Mouse (Mus musculus): ENCODE measurements at regions not wholly inside any gene's neighbourhood (a gene's known extent, or its start where the extent isn't known, plus 50 kb on each side); places are given as distances from the start of the nearest gene placed in this dataset.

DNA sequence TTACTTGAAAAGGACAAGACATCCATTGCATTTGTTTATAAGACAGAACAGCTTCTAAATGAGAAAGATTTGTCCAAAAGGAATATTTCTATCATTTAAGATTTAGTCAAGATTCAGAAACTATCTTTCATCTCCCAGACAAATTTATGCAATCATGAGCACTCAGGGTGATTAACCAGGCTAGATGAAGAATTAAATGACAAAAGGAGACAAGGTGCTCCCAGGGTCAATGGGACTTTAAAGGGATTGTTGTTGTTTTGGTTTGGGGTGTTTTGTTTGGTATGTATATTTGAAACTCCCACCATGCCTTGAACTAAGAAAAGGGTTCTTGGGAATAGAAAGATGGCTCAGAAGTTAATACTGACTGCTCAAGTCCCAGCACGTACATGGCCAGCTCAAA is 522.6 kb upstream of the Tbl1xr1 start:
- TF ChIP-seq CTCF (IDR thresholded peaks at IDR 0.05; ENCODE audit: low read depth) (no peak), EP300 (IDR thresholded peaks at IDR 0.05; ENCODE audit: low read depth) (no peak)

Data from heart, postnatal 0 days (tissue).